Mouse (Mus musculus) heart, adult 9 months (tissue): ENCODE data around the gene Lhx2.

Experiments
- DNase-seq, 2 experiments: peaks; one replicate each; pipeline ENCODE4 v3.0.0; 2022; ENCODE audit warnings: low spot score in 2 of 2

Gene Lhx2

DNA sequence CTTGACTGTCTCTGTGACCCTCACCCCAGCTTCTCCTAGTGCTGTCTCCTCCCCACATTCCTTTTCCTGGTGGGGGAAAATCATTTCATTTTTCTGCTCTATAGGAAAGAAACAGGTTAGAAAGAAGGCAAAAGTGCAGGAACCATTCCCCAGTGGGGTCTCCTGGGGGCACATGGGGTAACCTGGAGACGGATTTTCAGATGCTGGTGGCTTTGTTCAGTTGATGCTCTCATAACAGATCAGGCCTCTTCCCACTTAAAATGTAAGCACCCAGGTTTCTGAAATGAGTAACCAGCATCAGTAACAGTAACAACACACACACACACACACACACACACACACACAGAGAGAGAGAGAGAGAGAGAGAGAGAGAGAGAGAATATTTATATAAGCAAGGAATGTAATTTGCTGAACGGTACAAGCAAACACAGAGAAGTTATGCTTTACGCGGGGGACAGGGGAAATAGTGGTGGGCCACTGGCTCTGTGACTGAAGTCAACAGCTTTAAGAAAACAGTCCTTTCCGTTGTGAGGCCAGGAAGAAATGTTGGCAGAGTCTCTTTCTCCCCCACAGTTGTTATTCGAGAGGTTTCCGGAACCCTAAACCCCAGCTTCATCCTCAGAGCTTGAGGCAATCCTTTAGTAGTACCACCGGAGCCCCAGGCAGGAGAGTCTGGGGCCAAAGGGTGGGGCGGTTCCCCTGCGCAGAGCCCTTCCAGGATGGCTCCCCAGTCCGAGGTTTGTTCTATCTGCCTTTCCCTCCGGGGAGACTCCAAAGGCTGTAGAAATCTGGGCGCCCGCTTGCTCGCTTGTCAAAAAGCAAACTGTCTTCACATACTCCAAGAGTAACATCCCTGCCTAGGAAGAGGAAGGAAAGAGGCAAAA lies 8.0 kb downstream of the Lhx2 start:
- no peak for DNase-seq

DNA sequence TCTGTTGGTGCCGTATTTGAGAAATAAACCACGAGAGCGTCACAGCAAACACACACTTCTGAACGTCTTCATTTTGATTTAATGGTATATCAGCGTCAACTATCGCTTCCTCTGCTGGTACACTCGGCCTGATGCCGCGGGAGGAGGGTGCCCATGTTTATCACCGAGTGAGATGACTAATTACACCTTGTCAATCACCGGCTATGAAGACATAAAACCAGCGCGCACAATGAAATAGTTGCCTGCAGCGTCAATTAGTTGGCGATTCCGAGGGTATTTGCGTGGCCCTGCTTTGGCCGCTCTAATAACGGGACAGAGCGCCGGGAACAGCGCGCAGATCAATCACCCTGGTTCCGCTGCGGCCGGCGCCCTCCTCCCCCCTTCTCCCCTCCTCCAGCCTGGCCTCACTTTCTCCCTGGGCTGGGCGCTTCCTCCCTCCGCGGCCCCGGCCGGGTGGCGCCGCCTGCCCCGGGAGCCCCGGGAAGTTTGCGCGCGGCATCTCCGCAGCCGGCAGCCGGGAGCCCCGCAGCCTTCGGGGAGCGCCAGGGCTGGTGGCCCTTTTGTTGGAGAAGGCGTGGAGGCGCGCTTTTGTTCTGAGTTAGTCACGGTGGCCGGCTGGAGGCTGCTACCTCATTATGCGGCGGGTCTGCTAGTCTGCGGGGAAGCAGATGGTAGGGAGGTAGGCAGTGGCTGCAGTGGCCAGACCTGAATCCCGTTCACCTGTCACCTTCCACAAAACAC lies 8.9 kb downstream of the Lhx2 start:
- DNase-seq, result no peak

DNA sequence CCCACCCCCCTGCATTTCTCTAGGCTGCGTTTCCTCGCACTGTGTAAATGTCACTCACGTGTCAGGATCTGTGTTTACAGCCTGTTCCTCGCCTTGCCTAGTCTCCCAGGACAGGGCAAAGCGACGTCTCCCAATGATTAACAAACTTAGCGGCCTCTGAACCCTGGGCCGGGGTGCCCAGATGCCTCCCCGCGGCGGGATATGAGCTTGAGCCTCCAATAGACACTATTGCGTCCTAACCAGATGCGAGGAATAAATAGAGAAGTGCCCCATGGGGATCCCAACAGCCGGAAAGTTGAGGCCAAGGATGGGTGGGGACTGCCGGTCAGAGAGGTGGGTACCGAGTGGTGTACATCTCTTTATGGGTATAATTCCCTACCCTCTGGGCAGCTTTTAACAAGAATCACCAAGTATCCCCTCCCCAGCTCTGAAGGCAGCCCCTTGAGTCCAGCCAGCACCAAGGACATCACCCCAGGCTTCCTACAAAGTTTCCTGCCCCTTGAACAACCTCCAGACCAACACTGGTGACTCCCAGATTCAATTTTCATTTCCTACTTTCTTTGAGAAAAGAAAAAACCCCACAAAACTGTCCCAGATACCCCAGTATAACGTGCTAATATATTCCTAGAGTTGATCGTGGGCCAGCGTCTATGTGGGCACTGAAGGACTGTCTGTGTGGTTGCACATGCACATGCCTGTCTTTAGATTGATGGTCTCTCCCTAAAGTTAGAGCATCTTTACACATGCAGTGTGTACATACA lies 9.8 kb downstream of the Lhx2 start:
- no peak for DNase-seq

DNA sequence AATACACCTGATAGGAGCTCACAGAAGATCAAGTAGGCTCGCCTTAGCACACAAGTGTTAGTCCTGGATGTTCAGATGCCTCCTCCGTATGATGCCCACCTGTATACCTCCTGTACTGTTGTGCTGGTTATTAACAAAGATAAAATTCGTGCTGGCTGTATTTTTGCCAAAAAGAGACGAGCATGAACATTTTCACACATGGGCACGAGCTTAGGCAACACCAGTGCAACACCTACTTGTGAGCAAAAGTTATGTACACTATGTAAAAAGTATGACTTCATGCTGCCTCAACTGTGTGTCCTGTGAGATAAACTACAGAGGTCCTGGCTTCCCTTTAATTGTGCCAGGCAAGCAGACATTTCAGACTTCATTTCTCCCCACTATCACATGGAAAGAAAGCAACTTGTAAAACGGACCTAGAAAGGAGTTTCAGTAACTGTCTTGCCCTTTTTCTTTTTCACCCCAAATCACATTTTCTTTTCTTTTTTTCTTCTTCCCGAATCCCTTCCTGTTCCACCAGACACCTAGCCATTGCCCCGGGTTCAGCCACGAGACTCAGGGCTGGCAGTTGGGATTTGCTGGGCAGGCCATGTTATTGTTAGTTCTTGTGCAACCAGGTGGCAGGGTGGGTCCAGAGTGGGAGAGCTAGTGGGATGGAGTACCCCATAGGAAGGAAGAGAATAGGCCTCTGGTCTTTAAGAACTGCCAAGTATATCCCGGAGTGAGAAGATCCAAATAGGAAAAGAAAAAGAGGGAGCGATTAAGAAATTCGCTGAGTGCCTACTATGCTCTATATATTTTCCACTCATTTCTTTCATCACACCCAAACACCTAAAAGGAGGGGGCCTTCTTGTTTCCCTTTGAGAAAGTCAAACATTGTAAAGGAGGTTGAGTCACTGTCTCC lies 10.6 kb downstream of the Lhx2 start:
- DNase-seq, result no peak

DNA sequence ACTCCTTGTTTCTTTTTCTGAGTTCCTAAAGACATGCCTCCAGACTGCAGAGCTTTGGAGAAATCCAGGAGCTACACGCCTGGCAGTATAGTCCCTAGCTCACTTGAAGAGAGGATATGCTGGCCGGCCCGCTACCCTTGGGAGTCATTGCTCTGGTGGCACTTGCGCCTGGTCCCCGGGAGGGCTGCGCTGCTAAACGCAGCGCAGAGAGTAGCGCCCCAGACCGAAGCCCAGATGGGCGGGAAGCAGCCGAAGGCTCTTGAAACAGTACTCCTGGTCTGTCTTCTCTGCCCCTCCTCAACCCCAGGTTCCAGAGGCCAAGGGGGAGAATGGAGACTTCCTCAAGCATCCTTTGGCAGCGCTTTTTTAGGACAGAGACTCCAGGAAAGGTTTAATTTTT lies 11.3 kb downstream of the Lhx2 start:
- no peak for DNase-seq

DNA sequence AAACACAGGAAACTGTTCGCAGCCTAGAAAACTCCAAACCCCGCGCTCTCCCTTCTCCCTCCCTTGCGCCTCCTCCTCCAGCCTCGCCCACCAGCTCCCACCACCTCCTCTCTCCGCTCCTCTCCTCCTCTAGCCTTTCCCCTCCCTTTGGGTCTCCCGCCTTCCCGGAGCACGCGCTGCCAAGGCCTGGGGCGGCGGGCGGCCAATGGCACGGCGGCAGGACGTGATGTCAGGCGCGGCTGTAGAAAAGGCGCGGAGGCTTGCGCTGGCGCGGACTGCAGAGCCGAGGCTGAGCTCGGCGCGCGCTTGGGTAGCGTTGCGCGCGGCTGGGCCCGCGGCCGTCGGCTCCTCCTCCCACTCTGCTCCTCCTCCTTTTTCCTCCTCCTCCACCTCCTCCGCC lies 11.7 kb downstream of the Lhx2 start:
- peak; percentile 67 to 68 for DNase-seq

DNA sequence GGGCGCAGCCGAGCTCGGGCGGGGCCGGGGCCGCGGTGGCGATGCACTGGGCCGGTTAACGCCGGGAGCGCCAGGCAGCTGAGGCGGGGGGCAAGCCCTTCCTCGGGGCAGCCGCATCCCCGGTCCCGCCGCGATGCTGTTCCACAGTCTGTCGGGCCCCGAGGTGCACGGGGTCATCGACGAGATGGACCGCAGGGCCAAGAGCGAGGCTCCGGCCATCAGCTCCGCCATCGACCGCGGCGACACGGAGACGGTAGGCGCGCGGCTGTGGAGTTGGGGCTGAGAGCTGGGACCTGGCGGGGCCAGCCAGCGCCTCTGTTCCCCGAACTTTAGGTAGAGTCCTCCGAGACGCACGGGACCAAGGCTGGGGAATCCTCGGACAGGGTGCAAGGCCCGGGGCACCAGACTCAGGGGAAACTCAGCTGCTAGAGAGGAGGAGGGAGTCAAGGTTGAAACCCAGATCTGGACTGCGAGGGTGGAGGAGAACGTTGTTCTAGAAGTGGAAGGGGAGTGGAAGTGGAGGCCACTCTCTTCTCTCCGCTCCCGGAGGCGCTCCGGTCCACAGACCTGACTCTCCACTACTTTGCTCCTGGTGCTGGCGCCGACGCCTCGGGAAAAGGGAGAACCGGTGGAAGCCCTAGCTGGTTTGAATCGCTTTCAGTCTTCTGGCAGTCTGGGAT lies 12.7 kb downstream of the Lhx2 start:
- DNase-seq, result no peak

DNA sequence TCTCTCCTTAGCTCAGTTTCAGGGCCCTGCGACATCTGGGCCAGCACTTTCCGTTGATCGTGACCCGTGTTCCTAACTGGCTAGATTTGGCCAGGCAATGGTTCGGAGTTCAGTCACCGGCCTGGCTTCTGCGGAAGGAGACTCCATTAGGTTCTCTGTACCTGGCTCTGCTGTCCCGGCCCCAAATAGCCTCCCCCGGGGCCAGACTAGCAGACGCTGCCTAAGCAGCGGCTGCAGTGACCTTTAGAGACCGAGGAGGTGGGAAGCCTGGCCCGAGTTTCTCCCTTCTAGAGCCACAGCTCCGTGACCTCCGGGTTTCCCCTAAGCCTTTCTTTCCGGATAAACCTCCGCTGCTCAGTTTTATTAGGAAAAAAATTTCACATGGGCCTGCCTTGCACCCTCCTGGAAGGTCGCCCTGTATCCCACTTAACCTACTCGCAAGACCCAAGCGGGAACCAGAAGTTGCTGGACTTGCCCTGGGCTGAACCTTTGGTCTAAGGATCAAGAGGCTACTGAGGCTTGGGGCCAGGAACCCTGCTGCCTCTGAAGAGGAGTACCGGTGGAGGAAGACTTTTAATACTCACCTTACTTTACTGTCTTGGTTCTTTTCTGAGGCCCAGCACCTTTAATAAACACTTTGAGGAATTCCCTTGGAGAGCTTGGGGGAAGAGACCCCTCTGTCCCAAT lies 13.4 kb downstream of the Lhx2 start:
- DNase-seq, result no peak

DNA sequence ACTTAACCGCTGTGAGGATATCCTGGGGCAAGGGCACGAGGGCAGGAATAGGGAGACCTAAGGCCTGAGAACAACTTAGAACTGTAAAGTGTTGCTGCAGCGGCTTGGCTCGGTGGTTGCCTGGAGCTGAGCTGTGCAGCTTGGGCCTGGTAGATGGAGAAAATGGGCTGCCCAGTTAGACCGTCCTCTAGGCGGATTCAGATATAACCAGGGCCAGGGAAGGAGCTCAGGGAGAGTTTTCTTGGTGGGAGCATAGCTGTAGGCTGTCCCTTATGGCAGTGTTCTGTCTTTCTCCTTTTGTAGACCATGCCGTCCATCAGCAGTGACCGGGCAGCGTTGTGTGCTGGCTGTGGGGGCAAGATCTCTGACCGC lies 13.9 kb downstream of the Lhx2 start:
- no peak for DNase-seq

DNA sequence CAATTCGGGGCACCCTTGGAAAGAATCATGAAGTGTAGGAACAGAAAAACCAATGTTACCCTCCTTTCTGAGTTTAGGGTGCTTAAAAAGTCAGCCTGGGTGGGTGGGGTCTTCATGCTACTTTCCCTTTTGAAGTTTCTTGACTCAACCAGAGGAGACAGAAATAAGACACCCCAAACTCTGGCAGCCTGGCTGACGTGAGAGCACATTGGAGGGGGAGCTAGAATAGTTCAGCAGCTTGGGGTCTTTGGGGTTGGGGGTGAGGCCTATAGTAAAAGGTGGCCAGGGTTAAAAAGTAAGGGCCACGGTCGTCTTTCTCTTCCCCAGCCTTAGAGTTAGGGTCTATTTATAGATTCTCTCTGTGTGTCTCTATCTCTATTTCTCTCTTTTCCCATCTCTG lies 14.6 kb downstream of the Lhx2 start:
- DNase-seq, result no peak

DNA sequence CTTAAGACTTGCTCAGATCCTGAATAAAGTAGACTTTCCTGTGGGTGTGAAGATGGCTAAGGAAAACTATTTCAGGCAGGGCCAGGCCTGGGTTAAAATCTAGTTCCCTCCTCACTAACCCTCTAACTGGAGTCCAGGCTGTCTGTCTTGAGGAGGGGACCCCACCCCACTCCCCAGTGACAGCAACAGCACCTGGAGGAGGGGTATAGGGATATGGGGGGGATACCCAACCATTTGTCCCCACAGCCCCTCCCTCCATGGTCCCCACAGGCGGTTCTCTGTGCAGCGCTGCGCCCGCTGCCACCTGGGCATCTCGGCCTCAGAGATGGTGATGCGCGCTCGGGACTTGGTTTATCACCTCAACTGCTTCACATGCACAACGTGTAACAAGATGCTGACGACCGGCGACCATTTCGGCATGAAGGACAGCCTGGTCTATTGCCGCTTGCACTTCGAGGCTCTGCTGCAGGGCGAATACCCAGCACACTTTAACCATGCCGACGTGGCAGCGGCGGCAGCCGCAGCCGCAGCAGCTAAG lies 15.2 kb downstream of the Lhx2 start:
- DNase-seq, result no peak

DNA sequence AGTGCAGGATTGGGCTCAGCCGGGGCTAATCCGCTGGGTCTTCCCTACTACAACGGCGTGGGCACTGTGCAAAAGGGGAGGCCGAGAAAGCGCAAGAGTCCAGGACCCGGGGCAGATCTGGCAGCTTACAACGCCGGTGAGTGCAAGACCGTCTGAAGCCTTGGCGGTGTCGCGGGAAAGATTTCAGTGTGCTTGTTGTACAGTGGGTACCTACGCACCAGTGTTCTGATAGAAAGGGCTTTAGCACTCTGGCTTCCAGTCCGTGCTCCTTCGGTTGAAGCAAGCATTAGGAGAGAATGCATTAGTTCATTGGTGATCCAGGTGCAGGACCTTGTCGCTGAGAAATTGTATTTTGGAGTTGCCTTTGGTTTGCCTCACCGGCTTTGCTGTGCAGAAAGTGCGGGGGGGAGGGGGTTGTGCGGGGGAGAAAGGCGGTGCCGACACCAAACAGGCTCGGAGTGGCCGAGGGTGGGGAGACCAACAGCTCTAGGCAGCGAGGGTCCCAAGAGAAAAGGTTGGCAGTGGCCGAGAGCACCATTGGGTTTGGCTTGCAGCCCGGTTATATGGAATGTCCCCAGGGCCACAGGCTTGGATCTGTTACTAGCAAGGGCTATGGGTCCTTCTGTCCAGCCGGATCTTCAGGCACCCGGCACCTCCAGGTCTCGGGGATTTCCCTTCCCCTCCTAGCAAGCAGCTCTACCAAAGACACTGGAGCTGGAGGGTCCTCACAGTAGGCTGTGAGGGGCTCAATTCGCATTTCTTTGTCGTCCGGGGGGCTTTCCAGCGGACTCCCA lies 15.8 kb downstream of the Lhx2 start:
- no peak for DNase-seq

DNA sequence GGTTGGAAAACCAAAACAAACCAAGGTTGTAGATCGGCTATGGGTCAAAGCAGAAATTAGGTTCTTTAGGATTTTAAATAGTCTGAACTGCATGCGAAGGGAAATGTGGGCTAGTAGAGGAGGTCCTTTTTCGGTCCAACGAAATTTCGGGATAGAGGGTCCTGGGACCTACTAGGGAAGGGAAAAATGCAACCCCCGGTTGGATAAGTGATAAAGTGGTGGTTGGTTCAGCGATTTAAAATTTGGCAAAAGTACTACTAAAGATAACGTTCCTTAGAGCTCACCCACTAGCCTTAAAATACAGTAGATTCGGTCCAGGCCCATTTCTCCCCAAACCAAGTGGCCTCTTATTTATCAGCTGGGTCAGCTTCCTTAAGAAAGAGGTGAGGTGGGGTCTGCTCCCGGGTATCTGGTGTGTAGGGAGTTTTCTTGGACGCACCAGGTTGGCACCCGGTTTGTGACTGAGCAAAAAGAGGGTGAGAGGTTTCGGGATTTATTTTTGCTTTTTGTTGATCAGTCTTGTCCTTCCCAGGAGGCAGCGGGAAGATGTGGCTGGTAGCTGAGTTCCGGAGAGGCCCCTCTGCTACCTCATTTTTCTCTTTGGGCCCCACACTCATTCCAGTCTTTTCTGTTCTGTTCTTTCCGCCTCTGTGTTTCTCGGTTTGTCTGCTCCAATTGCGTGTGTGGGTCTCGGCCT lies 16.8 kb downstream of the Lhx2 start:
- no peak for DNase-seq

DNA sequence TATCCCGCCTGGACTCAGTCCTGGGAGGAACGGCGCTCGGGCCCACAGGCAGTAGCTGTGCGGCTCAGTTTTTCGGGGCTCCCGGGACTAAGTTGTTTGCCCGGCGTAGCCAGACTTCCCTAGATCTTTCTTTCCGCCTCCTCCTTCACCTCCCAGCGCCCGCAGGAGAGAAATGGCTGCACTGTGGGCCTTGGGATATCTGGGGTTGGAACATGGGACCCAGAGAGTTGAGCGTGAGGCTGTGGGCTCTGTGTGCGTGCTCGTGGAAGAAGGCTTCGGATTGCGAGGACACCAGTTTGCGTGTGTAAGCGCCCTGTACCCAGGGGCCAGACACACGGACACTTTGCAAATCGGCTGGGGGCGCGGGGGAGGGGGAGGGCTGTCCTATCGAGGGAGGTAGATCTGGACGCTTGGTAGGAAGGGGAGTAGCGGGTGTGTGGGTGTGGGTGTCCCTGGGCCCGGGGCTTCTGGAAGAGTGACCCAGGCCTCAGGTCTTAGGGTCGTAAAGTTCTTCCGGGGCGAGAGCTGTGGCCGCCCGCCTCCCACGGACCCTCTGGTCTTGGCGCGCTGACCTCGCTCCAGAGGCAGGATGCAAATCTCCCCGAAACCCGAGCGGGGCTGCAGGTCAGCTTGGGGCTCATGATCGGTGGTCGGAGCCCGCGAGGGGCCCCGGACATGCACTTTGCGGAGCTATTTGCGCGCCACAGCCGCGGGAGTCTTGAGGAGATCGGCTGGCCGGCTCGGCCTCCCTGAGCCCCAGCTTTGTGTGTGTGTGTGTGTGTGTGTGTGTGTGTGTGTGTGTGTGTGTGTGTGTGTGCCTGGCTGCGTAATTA lies 17.6 kb downstream of the Lhx2 start:
- DNase-seq, result no peak

DNA sequence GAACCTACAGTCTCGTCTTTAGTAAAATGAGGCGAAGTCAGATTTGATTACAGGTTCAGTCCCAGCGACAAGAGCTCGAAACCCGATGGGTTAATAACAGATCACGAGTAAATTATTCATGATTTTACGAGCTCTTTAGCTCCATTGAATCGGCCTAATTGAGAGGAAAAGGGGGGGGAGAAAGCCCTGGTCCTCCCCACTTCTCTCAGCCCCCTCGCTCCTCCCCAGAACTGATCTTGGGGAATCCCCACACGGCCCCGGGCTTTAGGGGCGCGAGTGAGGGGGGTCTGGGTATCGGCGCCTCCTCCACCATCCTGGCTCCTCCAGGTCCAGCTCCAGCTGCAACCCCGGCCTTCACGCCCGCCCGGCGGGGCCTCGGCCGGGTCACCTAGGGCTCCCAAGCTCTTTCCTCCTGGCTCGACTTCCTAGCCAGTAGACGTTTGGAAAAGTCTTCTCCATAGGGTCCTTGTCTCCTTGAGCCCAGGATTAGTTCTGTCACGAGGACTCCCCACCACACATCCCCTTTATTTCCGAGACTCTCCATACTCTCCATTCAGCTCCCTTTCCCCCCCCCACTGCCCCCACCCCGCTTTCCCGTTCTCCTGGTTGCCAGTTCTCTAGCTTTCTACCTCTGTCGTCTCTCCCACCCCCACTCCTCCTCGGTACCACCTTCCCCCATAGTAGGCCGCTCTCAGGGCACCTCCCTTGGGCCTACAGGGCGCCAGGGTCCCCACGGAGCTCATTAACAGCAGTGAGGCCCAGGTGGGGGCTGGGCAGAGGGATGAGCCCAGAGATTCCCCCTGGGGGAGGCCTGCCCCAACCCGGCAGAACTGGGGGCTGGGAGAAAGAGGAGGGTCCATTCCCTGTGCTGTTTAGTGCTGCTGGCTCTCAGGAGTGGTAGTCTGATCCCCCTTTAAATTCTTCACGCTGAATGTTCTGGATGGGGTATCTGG lies 18.5 kb downstream of the Lhx2 start:
- no peak for DNase-seq

DNA sequence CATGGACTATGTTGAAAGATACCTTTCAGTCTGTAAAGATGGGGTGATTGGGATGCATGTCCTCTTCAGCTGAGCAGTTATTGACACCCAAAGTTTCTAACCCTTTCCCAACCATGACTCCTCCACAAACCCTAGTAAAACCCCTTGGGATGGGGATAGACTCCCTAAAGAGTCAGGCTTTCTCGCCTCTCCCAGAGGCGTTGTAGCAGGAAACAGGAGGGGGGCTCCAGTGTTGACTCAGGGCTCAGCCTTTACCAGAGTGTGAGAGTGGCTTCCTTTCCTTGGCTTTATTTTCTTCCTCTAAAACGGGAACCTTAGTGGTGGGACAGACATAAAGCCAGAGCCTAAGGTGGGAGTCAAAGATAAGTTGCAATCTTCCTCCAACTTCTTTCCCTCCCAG lies 19.5 kb downstream of the Lhx2 start:
- DNase-seq, result no peak

DNA sequence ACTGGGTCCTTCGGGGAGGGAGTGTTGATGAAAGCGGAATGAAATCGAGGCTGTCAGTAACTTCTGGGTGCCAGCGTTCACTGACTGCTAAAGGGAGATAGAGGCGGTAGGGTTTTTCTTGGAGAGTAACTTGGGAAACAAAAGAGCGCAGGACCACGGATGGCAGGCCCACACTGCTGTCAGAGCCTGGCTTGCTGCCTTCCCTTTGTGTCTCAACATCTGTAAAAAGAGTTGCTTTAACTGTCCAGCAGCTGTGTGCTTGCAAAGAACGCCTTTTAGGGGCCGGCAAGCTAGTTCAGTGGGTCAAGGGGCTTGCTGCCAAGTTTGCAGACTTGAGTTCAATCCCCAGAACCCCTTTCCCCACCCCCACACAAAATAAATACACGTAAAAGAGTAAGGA lies 20.1 kb downstream of the Lhx2 start:
- no peak for DNase-seq
